Mouse (Mus musculus) spleen, adult 2 months (tissue): ENCODE measurements around the gene Gsto1. TPM values are rescaled to one million over a fixed set of nuclear protein-coding genes. Genes with fewer than 3 reads are reported as not detected.

Experiments
- DNase-seq, 2 experiments: peaks; one replicate each; pipeline versions ENCODE4 v3.0.0 to v3.0.0-alpha.2; 2012 to 2021; ENCODE audit warnings: low spot score in 2 of 2, low read depth in 1 of 2
- H3K27ac ChIP-seq: fragments of 200-500 bp; 2 replicates; pipeline ENCODE4 v1.5.1; 2012; ENCODE audit warnings: low read length, inconsistent platforms; ENCODE audit not compliant: insufficient read depth
- H3K27me3 ChIP-seq: fragments of 200-500 bp; 2 replicates; pipeline ENCODE4 v1.6.1; 2012; ENCODE audit warnings: mild to moderate bottlenecking, moderate library complexity, low read length, inconsistent platforms; ENCODE audit not compliant: control insufficient read depth, insufficient read depth
- H3K36me3 ChIP-seq: fragments of 200-500 bp; 2 replicates; pipeline ENCODE4 v1.6.1; 2012; ENCODE audit warnings: mild to moderate bottlenecking, low read length, inconsistent platforms; ENCODE audit not compliant: control insufficient read depth, insufficient read depth
- H3K4me1 ChIP-seq: fragments of 200-500 bp; 2 replicates; pipeline ENCODE4 v1.6.1; 2011; ENCODE audit warnings: inconsistent platforms; ENCODE audit not compliant: control insufficient read depth, insufficient read depth, insufficient read length
- H3K4me3 ChIP-seq: fragments of 200-500 bp; 2 replicates; pipeline ENCODE4 v1.5.1; 2011; ENCODE audit warnings: mild to moderate bottlenecking, inconsistent platforms; ENCODE audit not compliant: insufficient read depth, insufficient read length; ENCODE audit errors: extremely low read depth
- CTCF ChIP-seq: fragments of 200-500 bp; IDR thresholded peaks from 2 replicates; pipeline ENCODE4 v1.5.1; 2011; ENCODE audit warnings: mild to moderate bottlenecking, inconsistent platforms; ENCODE audit not compliant: insufficient read depth, insufficient read length, insufficient replicate concordance; ENCODE audit errors: extremely low read depth
- POLR2A ChIP-seq: fragments of 200-500 bp; IDR thresholded peaks from 2 replicates; pipeline ENCODE4 v1.6.1; 2011; ENCODE audit warnings: low read depth, low read length, inconsistent platforms
- WGBS: fragments of 180-500 bp; shearing (Covaris S2); methylation state at CpG from one replicate; pipeline ENCODE4 v1.1.7; 2018; 5-methylcytosine and 5-hydroxymethylcytosine counted together
- polyA plus RNA-seq: library from polyadenylated mRNA; depleted of rRNA; stranded (reverse); fragments of >200 nt; gene quantifications from 2 replicates; pipeline ENCODE4 v1.2.3, GENCODE M21; 2012

Gene Gsto1
- polyA plus RNA-seq, 1 experiment = 24.5 TPM

- Histone ChIP-seq H3K27ac (no peak overlapping the region), H3K4me3 (no peak overlapping the region), H3K27me3 (peaks cover 6% of the 10 kb centered on the region; the same call in 1 of the 2 replicates), H3K4me1 (peaks cover 8% of the 10 kb centered on the region), H3K36me3 (no peaks in the 10 kb centered on the region)
- 87% methylated on average over 18 of the region's 18 CpGs for whole genome bisulfite sequencing
- no peak for TF ChIP-seq CTCF
- no peak for DNase-seq
Observed at GRCm38 (mm10) chr19:47857957-47858942, 3.5 kb downstream of the Gsto1 start.

DNA sequence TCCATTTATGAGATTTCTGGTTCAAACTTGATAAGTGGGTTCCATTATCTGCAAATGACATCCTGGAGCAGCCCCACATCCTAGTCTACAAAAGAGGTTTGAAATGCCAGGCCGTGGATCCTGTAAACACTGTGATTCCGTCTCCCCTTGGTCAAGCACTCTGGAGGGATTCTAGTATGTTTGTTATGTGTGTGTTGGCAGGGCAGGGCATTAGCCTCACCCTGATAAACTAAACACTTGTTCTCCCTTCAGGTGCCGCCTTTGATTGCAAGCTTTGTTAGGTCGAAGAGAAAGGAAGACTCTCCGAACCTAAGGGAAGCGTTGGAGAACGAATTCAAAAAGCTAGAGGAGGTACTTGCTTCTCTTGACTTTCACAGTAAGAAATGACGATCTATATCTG lies 4.4 kb downstream of the Gsto1 start:
- TF ChIP-seq POLR2A = no peak
- no peak for TF ChIP-seq CTCF
- Histone ChIP-seq H3K4me1 (peaks cover 8% of the 10 kb centered on the region), H3K27ac (no peak overlapping the region), H3K36me3 (no peaks in the 10 kb centered on the region), H3K4me3 (no peak overlapping the region), H3K27me3 (peaks cover 6% of the 10 kb centered on the region; the same call in 1 of the 2 replicates)
- no peak for DNase-seq
- 93% methylated on average over 8 of the region's 8 CpGs for WGBS

GRCm38 (mm10) chr19:47862581-47862980 lies 7.8 kb downstream of the Gsto1 start:
- Histone ChIP-seq H3K27me3 (no peaks in the 10 kb centered on the region), H3K4me3 (no peak overlapping the region), H3K27ac (no peak overlapping the region), H3K36me3 (no peaks in the 10 kb centered on the region), H3K4me1 (no peaks in the 10 kb centered on the region)
- DNase-seq = no peak
- no peak for TF ChIP-seq POLR2A
- TF ChIP-seq CTCF = no peak
- whole genome bisulfite sequencing = 82% methylated on average over 3 of the region's 3 CpGs

DNA sequence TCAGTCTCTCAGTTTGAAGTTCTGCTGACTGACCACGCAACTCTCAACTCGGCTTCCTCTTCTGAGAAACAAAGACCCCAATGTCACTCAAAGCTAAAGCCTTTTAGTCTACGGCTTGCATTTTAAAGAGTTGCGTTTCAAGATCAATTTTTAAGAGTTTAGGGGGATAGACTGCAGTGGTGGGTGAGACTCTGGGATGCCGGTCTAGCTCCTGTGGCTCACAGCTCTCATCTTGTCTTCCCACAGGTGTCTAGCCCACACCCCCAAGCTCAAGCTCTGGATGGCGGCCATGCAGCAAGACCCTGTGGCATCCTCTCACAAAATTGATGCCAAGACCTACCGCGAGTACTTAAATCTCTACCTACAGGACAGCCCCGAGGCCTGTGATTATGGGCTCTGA lies 9.3 kb downstream of the Gsto1 start:
- Histone ChIP-seq H3K27ac (no peak overlapping the region), H3K27me3 (no peaks in the 10 kb centered on the region), H3K36me3 (no peaks in the 10 kb centered on the region), H3K4me1 (no peaks in the 10 kb centered on the region), H3K4me3 (no peak overlapping the region)
- DNase-seq = no peak
- WGBS = 95% methylated on average over 9 of the region's 9 CpGs
- TF ChIP-seq POLR2A = no peak
- no peak for TF ChIP-seq CTCF

GRCm38 (mm10) chr19:47864721-47865120 lies 10.0 kb downstream of the Gsto1 start:
- 88% methylated on average over 7 of the region's 7 CpGs for WGBS
- no peaks in the 10 kb centered on the region for H3K36me3 ChIP-seq
- H3K4me3 ChIP-seq = no peak overlapping the region
- DNase-seq = no peak
- no peaks in the 10 kb centered on the region for H3K27me3 ChIP-seq
- H3K4me1 ChIP-seq = no peaks in the 10 kb centered on the region
- H3K27ac ChIP-seq = no peak overlapping the region
- TF ChIP-seq CTCF (no peak), POLR2A (no peak)

GRCm38 (mm10) chr19:47865353-47865947 lies 10.7 kb downstream of the Gsto1 start, which contains the start of gene Gsto2:
Gene Gsto2 (plus strand): TSS chr19:47865534.
- H3K4me3 ChIP-seq = peak within 1 kb of the TSS; percentile 91
- no peaks in the 10 kb centered on the region for H3K4me1 ChIP-seq
- under 1% methylated on average over 49 of the region's 49 CpGs for WGBS
- no peaks in the 10 kb centered on the region for H3K27me3 ChIP-seq
- peak; percentile 92 to 94 for DNase-seq
- no peaks in the 10 kb centered on the region for H3K36me3 ChIP-seq
- H3K27ac ChIP-seq = peak within 1 kb of the TSS; percentile 89
- TF ChIP-seq POLR2A = peak; percentile 66
- TF ChIP-seq CTCF = peak; percentile 59; the same call in 1 of the 2 replicates
